Mouse (Mus musculus) liver, postnatal 0 days (tissue): ENCODE data around the gene Gm49721. TPM values are rescaled to one million over a fixed set of nuclear protein-coding genes. Genes with fewer than 3 reads are reported as not detected.
"Not testable (repeated sequence)": the region's sequence is repeated elsewhere in the genome, so short reads cannot be mapped to it uniquely, and the experiment has no call there.

Source experiments
- ATAC-seq: fragments of 200-750 bp; cut with Nextera tagmentation; 2 replicates; pipeline ENCODE4 v1.8.0; 2017; ENCODE audit warnings: mild to moderate bottlenecking, moderate library complexity
- DNase-seq: peaks from one replicate; pipeline ENCODE4 v3.0.0-alpha.2; 2016
- H3K27ac ChIP-seq: fragments of 300-500 bp; sonication (generic); 2 replicates; pipeline ENCODE4 v1.5.1; 2014; ENCODE audit warnings: antibody characterized with exemption, moderate library complexity, mild to moderate bottlenecking, low read depth
- H3K27me3 ChIP-seq: fragments of 300-500 bp; sonication (generic); 2 replicates; pipeline ENCODE4 v1.6.1; 2014; ENCODE audit warnings: low read length, control low read depth, mixed read lengths; ENCODE audit not compliant: insufficient read depth
- H3K36me3 ChIP-seq: fragments of 300-500 bp; sonication (generic); replicated peaks from 2 replicates; pipeline ENCODE4 v1.6.1; 2014; ENCODE audit warnings: mild to moderate bottlenecking, control low read depth, low read length, moderate library complexity, mixed read lengths; ENCODE audit not compliant: insufficient read depth
- H3K4me1 ChIP-seq: fragments of 300-500 bp; sonication (generic); 2 replicates; pipeline ENCODE4 v1.6.1; 2014; ENCODE audit warnings: antibody characterized with exemption, mild to moderate bottlenecking, control low read depth; ENCODE audit not compliant: insufficient read depth
- H3K4me2 ChIP-seq: fragments of 300-500 bp; sonication (generic); 2 replicates; pipeline ENCODE4 v1.6.1; 2014; ENCODE audit warnings: low read depth, mild to moderate bottlenecking, low read length, moderate library complexity, mixed read lengths
- H3K4me3 ChIP-seq: fragments of 300-500 bp; sonication (generic); 2 replicates; pipeline ENCODE4 v1.5.1; 2014; ENCODE audit warnings: low read depth, low read length
- H3K9ac ChIP-seq: fragments of 300-500 bp; sonication (generic); replicated peaks from 2 replicates; pipeline ENCODE4 v1.6.1; 2014; ENCODE audit warnings: mild to moderate bottlenecking, moderate library complexity
- H3K9me3 ChIP-seq: fragments of 300-500 bp; sonication (generic); 2 replicates; pipeline ENCODE4 v1.6.1; 2016; ENCODE audit warnings: mild to moderate bottlenecking, control low read depth, low read length, mixed read lengths
- CTCF ChIP-seq: sonication (generic); IDR thresholded peaks from 2 replicates; pipeline ENCODE4 v1.5.1; 2016; ENCODE audit warnings: antibody characterized with exemption, low read depth
- WGBS: fragments of 180-500 bp; shearing (Covaris S2); extraction: QIAGEN DNeasy Blood & Tissue Kit; methylation state at CpG from one replicate; pipeline ENCODE4 v1.1.7; 2014; ENCODE audit not compliant: insufficient replicate concordance; 5-methylcytosine and 5-hydroxymethylcytosine counted together
- polyA plus RNA-seq: library from polyadenylated mRNA; unstranded; fragments of >200 nt; fragmentation: Nextera tagmentation; extraction: Ambion mirVana; gene quantifications from 2 replicates; pipeline ENCODE4 v1.2.1, GENCODE M21; 2015

Gm49721 gene
- polyA plus RNA-seq, 1 experiment from 2014 or later: 0.06 TPM

GRCm38 (mm10) chr17:6960776-6961175 lies 17.9 kb upstream of the Gm49721 start, which contains the start of gene Tagap1:
Tagap1 (minus strand) TSS chr17:6961156.
- ATAC-seq: peak; percentile 30
- H3K9me3 ChIP-seq, H3K4me1 ChIP-seq, H3K36me3 ChIP-seq, H3K27me3 ChIP-seq: not testable (repeated sequence)
- under 1% methylated on average over 36 of the region's 51 CpGs for WGBS
- Histone ChIP-seq H3K27ac (peak within 1 kb of the TSS; percentile 80), H3K4me3 (peak within 1 kb of the TSS; percentile 55), H3K4me2 (peak within 1 kb of the TSS; percentile 62), H3K9ac (peak within 1 kb of the TSS; percentile 69)
- DNase-seq: peak; percentile 40

- peak overlapping the region; percentile 54 for H3K4me2 ChIP-seq
- H3K27ac ChIP-seq: 0 out of 2 replicates have a peak overlapping the region, but pooled peaks have one; percentile 55
- not testable (repeated sequence) for H3K9me3 ChIP-seq, H3K4me1 ChIP-seq, H3K27me3 ChIP-seq, H3K36me3 ChIP-seq, H3K9ac ChIP-seq
- DNase-seq (peak; percentile 17), ATAC-seq (peak; percentile 97)
- WGBS: 4% methylated on average over 10 of the region's 48 CpGs
- peak overlapping the region; percentile 55 for H3K4me3 ChIP-seq
Observed at GRCm38 (mm10) chr17:6961181-6962000, 17.3 kb upstream of the Gm49721 start.

- 56% methylated on average over 3 of the region's 6 CpGs for WGBS
- not testable (repeated sequence) for H3K36me3 ChIP-seq, H3K9me3 ChIP-seq, H3K4me1 ChIP-seq, H3K4me2 ChIP-seq, DNase-seq, H3K4me3 ChIP-seq, ATAC-seq, H3K27me3 ChIP-seq, H3K9ac ChIP-seq
- H3K27ac ChIP-seq: peak overlapping the region; percentile 51; the same call in 1 of the 2 replicates
Observed at GRCm38 (mm10) chr17:6962339-6962738, 16.4 kb upstream of the Gm49721 start.

- not testable (repeated sequence) for H3K27me3 ChIP-seq, H3K4me1 ChIP-seq, H3K4me3 ChIP-seq, H3K4me2 ChIP-seq, H3K9me3 ChIP-seq, H3K36me3 ChIP-seq, H3K9ac ChIP-seq, ATAC-seq
- 0 out of 2 replicates have a peak overlapping the region, but pooled peaks have one; percentile 34 for H3K27ac ChIP-seq
- WGBS: 40% methylated on average over 4 of the region's 4 CpGs
- DNase-seq: peak; percentile 22
Observed at GRCm38 (mm10) chr17:6962936-6963335, 15.8 kb upstream of the Gm49721 start.

GRCm38 (mm10) chr17:6965364-6965763 lies 13.3 kb upstream of the Gm49721 start:
- peak; percentile 23 for DNase-seq
- TF ChIP-seq CTCF: peak; percentile 62
- not testable (repeated sequence) for H3K27ac ChIP-seq, H3K4me2 ChIP-seq, H3K4me1 ChIP-seq, H3K36me3 ChIP-seq, H3K9me3 ChIP-seq, H3K4me3 ChIP-seq, H3K27me3 ChIP-seq, H3K9ac ChIP-seq, ATAC-seq
- WGBS: 8% methylated on average over 5 of the region's 6 CpGs

- not testable (repeated sequence) for H3K27me3 ChIP-seq, H3K4me3 ChIP-seq, H3K4me2 ChIP-seq, H3K9me3 ChIP-seq, H3K27ac ChIP-seq, H3K9ac ChIP-seq, H3K4me1 ChIP-seq, H3K36me3 ChIP-seq, DNase-seq
- 33% methylated on average over 1 of the region's 1 CpGs for WGBS
- peak; percentile 38 for ATAC-seq
Observed at GRCm38 (mm10) chr17:6967673-6968072, 11.0 kb upstream of the Gm49721 start.

GRCm38 (mm10) chr17:6970334-6970733 lies 8.4 kb upstream of the Gm49721 start, which contains the start of gene Rnaset2b:
Rnaset2b (plus strand) TSS chr17:6970634.
- not testable (repeated sequence) for H3K9me3 ChIP-seq, H3K9ac ChIP-seq, H3K27ac ChIP-seq, H3K27me3 ChIP-seq, H3K4me3 ChIP-seq, H3K4me2 ChIP-seq, H3K36me3 ChIP-seq, H3K4me1 ChIP-seq, DNase-seq, ATAC-seq
- no CpG with 5 or more reads among the region's 8 CpGs for WGBS

- not testable (repeated sequence) for H3K4me3 ChIP-seq, DNase-seq, H3K36me3 ChIP-seq, ATAC-seq, H3K4me1 ChIP-seq, H3K9ac ChIP-seq, H3K27me3 ChIP-seq, H3K9me3 ChIP-seq, H3K27ac ChIP-seq, H3K4me2 ChIP-seq
- 68% methylated on average over 8 of the region's 8 CpGs for WGBS
Observed at GRCm38 (mm10) chr17:6971238-6971637, 7.5 kb upstream of the Gm49721 start.

- not testable (repeated sequence) for DNase-seq, H3K4me1 ChIP-seq, ATAC-seq, H3K9me3 ChIP-seq, H3K4me3 ChIP-seq, H3K4me2 ChIP-seq, H3K27ac ChIP-seq, H3K27me3 ChIP-seq, H3K9ac ChIP-seq, H3K36me3 ChIP-seq
- WGBS: 64% methylated on average over 4 of the region's 4 CpGs
Observed at GRCm38 (mm10) chr17:6972836-6973396, 5.8 kb upstream of the Gm49721 start.
